Mouse (Mus musculus) Patski (cell line): ENCODE results near the gene Osbpl8. TPM values are rescaled to one million over a fixed set of nuclear protein-coding genes. Genes with fewer than 3 reads are reported as not detected.
A peak's percentile ranks its signal among the peaks of the same experiment; 100 is the strongest.

Source experiments
- ATAC-seq: fragments of 100-300 bp; one replicate; pipeline ENCODE4 v1.8.0; 2021
- CTCF ChIA-PET: fragments of 350-600 bp; sonication (Branson Sonifier 250); formaldehyde crosslinking; loops from one replicate; lab custom pipeline; 2022; ENCODE audit warnings: inconsistent platforms; lab: Charles Lee
- POLR2A ChIA-PET: fragments of 350-600 bp; sonication (Branson Sonifier 250); formaldehyde crosslinking; loops from one replicate; lab custom pipeline; 2022; ENCODE audit warnings: antibody characterized with exemption, inconsistent platforms; lab: Charles Lee
- DNase-seq: peaks from one replicate; pipeline ENCODE4 v3.0.0-alpha.2; 2011; ENCODE audit warnings: low read depth, low spot score
- H3K27me3 ChIP-seq: fragments of 371-371 bp; one replicate; pipeline ENCODE4 v1.5.1; 2021
- CTCF ChIP-seq: fragments of 100-300 bp; IDR thresholded peaks from one replicate; pipeline ENCODE4 v1.5.1; 2021
- in situ Hi-C: fragments of 300-500 bp; cut with MboI; formaldehyde crosslinking; loops from 3 replicates; pipeline ENCODE4 v1.11.1; 2018; ENCODE audit warnings: low pct_unique_long_range_greater_than_20kb, mixed read lengths
- polyA plus RNA-seq: library from polyadenylated mRNA; unstranded; gene quantifications from one replicate; pipeline ENCODE4 v1.2.3, GENCODE M21; 2021

The Osbpl8 gene
- polyA plus RNA-seq, 1 experiment from 2014 or later = 13.1 TPM

DNA sequence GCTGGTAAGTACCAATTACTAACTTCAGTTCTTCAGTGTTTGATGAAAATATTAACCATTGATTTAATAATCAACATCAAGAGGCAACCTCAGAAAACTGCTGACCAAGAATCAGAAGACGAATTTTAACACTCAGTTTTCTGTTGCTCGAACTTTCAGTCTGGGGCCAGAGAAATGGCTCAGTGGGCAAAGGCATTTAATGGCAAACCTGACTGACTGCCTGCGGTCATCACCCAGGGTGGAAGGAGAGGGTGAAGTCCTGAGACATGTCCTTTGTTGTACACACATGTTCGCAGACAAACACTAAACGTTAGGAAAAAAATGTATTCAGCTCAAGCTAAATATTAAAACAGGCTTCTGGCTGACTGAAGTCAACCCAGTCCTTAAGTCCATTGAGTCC, 136.5 kb downstream of the Osbpl8 start:
- TF ChIP-seq CTCF = no peak
- DNase-seq (no peak), ATAC-seq (no peak)
- H3K27me3 ChIP-seq = no peaks in the 10 kb centered on the region
- CTCF ChIA-PET = interaction anchor here (1.1 to 1.5 kb wide), 5 partner anchors 65 to 189 kb away, joined by 3 to 6 read pairs (median 3); no protein-coding TSS in a partner anchor
- in situ Hi-C loops = loop anchor here (5.0 to 10.0 kb wide), 2 partner anchors 186 to 664 kb away; no protein-coding TSS in a partner anchor
- POLR2A ChIA-PET = no interaction called here

DNA sequence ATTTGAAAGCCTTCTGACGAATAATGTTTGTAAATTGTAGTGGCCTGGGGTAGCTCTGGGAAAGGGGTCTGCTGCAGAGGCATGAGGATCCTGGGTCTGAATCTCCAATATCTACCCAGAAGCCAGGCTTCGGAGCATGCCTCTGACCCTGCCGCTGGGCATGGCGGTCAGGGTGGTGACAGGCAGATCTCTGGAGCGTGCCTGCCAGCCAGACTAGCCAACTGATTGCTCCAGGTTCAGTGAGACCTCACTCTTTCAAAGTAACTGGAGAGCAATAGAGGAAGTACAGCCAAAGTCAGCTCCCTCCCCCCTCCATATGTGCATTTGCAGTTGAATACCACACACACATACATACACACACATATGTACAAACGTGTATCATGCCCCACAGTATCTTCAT, 137.9 kb downstream of the Osbpl8 start:
- no peak for TF ChIP-seq CTCF
- ChIA-PET CTCF (no interaction called here), POLR2A (no interaction called here)
- ATAC-seq (no peak), DNase-seq (no peak)
- no peaks in the 10 kb centered on the region for H3K27me3 ChIP-seq
- in situ Hi-C loops = loop anchor here (5.0 to 10.0 kb wide), 2 partner anchors 185 to 662 kb away; no protein-coding TSS in a partner anchor

DNA sequence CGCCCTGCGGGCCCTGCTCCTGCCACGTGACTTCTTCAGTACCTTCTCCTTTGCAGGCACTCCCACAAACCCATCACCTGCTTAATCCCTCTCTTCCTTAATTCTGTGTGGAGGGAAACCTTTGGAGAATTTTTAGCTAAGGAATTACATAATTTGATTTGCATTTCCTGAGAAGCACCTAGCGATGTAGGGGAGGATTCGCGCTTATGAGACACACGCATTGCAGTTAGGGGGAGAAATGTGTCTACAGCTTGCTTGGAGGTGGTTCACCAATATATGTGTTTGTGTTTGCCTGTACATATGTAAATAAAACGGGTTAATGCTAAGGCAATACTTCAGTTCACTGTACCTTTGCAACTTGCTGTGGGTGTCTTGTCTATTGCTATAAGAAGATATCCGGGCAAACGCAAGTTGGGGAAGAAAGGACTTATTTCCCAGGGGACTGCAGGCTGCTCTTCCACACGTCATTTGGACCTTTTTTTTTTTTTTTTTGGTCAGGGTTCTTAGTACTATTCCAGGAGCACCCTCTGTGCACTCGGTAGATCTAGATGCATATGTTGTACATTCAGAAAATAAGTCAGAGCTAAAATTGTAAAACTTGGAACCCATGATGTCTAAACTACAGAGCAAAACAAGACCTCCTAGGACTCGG, 144.4 kb downstream of the Osbpl8 start:
- in situ Hi-C loops = loop anchor here (10.0 kb wide), 1 partner anchor 656 kb away; no protein-coding TSS in a partner anchor
- ChIA-PET CTCF (no interaction called here), POLR2A (interaction anchor here (0.6 kb wide), 1 partner anchor 96 kb away, joined by 3 read pairs; no protein-coding TSS in a partner anchor)
- DNase-seq (no peak), ATAC-seq (no peak)
- no peaks in the 10 kb centered on the region for H3K27me3 ChIP-seq
- no peak for TF ChIP-seq CTCF

DNA sequence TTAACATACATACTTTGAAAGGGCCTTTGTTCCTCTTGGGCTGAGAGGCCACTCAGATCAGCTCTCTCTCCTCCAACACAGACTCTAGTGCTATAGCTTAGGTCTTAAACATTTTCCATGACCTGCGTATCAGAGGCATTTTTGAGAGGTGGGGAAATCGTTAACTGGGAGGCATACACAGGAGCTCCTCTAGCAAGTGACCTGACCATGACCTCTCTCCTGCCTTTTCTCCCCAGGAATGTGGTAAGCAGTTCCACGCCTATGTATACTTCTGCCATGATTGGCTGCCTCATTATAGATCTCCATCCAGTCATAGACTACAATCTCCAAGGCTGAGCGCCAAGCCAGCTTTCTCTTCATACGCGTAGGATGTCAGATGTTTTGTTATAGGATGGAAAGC, 148.7 kb downstream of the Osbpl8 start:
- ChIA-PET POLR2A (no interaction called here), CTCF (no interaction called here)
- DNase-seq (no peak), ATAC-seq (no peak)
- H3K27me3 ChIP-seq = no peaks in the 10 kb centered on the region
- no peak for TF ChIP-seq CTCF
- in situ Hi-C loops = no loop called here

DNA sequence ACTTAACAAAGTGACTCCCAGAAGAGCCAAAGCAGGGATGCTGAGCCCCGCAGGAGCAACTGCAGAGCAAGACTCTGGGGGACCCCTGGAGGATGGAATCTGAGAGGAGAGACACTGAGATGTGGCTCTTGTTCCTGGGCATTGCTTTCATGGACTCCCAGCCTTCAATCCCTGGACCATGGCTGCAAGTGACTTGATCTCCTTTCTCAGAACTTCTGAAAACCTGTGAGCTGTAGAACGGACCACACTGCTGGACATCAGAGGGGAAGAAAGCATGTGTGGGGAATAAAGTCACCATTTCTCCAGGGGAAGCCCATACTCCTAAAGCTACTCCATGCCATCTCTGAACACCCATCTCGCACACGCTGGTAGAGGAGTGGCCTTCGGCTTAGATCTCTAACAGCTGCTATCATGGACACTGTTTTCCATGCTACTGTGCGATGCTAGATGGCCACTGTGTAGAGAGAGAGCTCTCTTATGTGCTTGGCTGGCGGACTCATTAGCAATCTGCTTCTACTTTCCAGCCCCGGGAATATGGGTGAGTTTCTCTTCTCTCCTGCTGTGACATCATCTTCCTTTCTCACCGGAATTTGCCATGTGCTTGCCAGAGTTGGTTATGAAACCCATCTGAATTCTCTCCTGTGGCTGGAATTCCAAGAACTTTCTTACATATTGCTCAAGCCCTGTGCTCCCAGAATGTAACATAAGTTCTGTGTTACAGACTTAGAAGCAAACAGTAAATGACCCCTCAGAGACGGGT, 150.3 kb downstream of the Osbpl8 start:
- peak; percentile 60 for ATAC-seq
- no peak for TF ChIP-seq CTCF
- ChIA-PET CTCF (interaction anchor here (1.6 kb wide), 1 partner anchor 16 kb away, joined by 3 read pairs; the partner anchor contains the start of gene Bbs10), POLR2A (no interaction called here)
- DNase-seq = no peak
- in situ Hi-C loops = no loop called here
- no peaks in the 10 kb centered on the region for H3K27me3 ChIP-seq

DNA sequence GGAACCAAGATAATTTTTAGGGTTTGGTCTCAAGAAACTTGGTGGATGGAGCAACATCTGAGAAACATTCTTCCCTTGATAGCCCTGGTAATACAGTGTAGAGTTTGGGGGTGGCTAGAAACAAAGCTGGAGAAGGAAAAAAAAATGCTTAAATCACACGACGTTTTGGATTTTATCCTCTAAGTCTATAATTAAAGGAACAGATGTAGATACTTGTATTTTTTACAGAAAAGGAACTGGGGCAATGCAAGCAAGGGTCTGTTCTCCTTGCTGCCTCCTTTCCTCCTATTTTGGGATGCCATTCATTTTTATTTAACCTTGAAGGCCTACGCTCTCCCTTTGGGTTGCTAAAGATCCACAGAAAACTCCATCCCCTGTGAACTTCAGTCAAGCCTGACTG, 151.4 kb downstream of the Osbpl8 start:
- CTCF ChIA-PET = no interaction called here
- ATAC-seq (no peak), DNase-seq (no peak)
- no peak for TF ChIP-seq CTCF
- in situ Hi-C loops = no loop called here
- POLR2A ChIA-PET = no interaction called here
- H3K27me3 ChIP-seq = no peaks in the 10 kb centered on the region

DNA sequence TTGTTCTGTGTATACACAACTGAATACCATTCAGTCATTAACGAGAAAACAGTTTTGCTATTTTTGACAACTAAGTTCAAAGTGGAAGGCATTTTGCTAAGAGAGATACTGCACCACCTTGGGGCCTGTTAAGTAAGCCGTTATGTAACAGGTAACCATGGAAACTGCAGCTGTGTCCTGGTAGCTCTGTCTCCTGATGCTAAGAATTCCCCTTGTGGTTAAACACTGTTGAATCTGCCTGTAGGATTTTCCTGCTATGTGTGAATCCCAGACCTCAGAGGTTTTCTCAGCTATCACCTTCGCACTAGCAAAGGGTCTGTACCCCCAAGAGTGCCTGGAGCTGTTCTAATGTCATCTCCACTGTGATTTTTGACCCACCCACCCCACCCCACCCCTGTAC, 153.5 kb downstream of the Osbpl8 start:
- DNase-seq = no peak
- TF ChIP-seq CTCF = no peak
- ChIA-PET POLR2A (no interaction called here), CTCF (no interaction called here)
- H3K27me3 ChIP-seq = no peaks in the 10 kb centered on the region
- in situ Hi-C loops = no loop called here
- ATAC-seq = no peak

DNA sequence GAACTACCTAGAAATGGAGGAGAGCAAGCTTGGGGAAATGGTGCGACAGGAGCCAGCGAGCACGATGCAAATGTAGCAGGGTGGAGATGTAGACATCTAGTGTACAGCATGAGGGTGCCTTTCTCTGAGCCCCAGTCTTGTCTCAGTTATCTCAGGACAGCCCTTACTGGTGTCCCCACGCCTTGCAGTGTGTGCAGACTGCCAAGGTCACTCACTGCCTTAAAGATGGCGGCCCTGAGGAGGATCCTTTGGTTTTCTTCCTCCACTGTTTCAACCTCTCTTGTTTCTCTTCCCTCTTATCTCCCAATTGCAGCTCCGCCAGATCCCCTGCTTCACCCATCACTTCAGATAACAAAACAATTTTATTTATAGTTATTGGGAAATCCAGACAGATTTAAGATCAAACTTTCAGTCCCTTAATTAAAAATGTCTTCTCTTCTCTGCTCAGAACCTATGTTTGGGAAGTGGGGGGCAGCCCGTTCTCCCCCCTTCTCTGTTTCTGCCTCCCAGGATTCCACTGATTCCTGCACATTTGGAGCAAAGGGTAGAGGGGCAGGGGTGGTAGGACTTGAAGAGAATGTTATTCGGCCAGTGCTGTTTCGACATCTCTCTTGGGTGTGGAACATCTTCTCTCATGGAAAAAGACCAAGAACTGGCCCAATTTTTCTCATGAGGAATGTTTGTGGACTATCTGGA, 154.4 kb downstream of the Osbpl8 start:
- in situ Hi-C loops = no loop called here
- POLR2A ChIA-PET = no interaction called here
- DNase-seq = no peak
- no peaks in the 10 kb centered on the region for H3K27me3 ChIP-seq
- CTCF ChIA-PET = no interaction called here
- ATAC-seq = no peak
- TF ChIP-seq CTCF = no peak

DNA sequence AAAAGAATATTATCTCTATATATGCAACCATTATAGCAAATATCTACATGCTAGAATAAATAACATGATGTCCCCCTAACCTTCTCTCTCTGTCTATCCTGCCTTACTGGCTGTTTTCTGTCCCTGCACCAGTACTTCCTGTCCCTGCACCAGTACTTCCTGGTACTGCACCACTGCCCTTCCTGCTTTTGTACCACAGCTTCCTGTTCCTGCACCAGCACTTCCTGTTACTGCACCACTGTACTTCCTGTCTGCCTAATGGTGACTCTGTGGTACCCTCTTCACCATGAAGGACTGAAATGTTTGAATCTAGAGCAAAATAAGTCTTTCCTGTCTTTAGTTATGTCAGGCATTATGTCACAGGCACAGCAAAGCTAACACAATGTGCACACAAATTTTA, 156.0 kb downstream of the Osbpl8 start:
- CTCF ChIA-PET = no interaction called here
- no peak for ATAC-seq
- DNase-seq = no peak

DNA sequence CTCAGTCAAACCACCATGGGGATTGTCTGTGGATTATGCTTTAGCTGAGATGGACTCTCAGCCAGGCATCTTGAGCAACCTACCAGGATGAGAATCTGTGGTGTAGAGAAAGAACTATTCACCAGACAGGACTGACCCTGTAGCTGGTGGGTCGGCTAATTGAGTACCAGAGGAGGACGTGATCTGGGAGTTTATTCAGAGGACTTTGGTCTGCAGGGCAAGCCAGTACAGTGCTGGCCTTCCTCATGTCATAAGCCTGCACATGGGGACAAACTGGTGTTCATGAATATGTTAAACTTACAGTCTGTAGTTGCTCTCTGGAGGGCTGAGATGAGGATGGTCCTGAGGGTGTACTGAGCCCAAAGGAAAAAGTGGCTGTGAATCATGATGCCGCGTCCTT, 163.4 kb downstream of the Osbpl8 start:
- no peak for TF ChIP-seq CTCF
- H3K27me3 ChIP-seq = no peaks in the 10 kb centered on the region
- ChIA-PET CTCF (no interaction called here), POLR2A (no interaction called here)
- ATAC-seq (no peak), DNase-seq (no peak)
- in situ Hi-C loops = no loop called here

More for the DNA sequence above, 156.0 kb downstream of the Osbpl8 start:
- no peaks in the 10 kb centered on the region for H3K27me3 ChIP-seq
- in situ Hi-C loops = no loop called here
- POLR2A ChIA-PET = no interaction called here
- no peak for TF ChIP-seq CTCF
